Mouse (Mus musculus) heart, postnatal 0 days (tissue): ENCODE measurements around the gene Tenm3. TPM values are rescaled to one million over a fixed set of nuclear protein-coding genes. Genes with fewer than 3 reads are reported as not detected.

Experiments used
- ATAC-seq: fragments of 200-750 bp; cut with Nextera tagmentation; 2 replicates; pipeline ENCODE4 v1.8.0; 2017; ENCODE audit warnings: low read depth, moderate number of reproducible peaks, moderate library complexity; ENCODE audit not compliant: insufficient read depth
- DNase-seq: peaks from one replicate; pipeline ENCODE4 v3.0.0-alpha.2; 2016; ENCODE audit warnings: low spot score
- H3K27ac ChIP-seq: fragments of 300-500 bp; sonication (generic); 2 replicates; pipeline ENCODE4 v1.5.1; 2014; ENCODE audit warnings: low read depth, mild to moderate bottlenecking
- H3K27me3 ChIP-seq: fragments of 300-500 bp; sonication (generic); 2 replicates; pipeline ENCODE4 v1.6.1; 2014; ENCODE audit warnings: low read length, mixed read lengths; ENCODE audit not compliant: control insufficient read depth, insufficient read depth
- H3K36me3 ChIP-seq: fragments of 300-500 bp; sonication (generic); replicated peaks from 2 replicates; pipeline ENCODE4 v1.6.1; 2014; ENCODE audit warnings: low read length, mixed read lengths; ENCODE audit not compliant: control insufficient read depth, insufficient read depth
- H3K4me1 ChIP-seq: fragments of 300-500 bp; sonication (generic); 2 replicates; pipeline ENCODE4 v1.6.1; 2014; ENCODE audit warnings: antibody characterized with exemption; ENCODE audit not compliant: control insufficient read depth, insufficient read depth
- H3K4me2 ChIP-seq: fragments of 300-500 bp; sonication (generic); 2 replicates; pipeline ENCODE4 v1.6.1; 2014; ENCODE audit warnings: low read depth, mild to moderate bottlenecking, low read length, moderate library complexity
- H3K4me3 ChIP-seq: fragments of 300-500 bp; sonication (generic); 2 replicates; pipeline ENCODE4 v1.5.1; 2014; ENCODE audit warnings: low read depth, low read length
- H3K9ac ChIP-seq: fragments of 300-500 bp; sonication (generic); replicated peaks from 2 replicates; pipeline ENCODE4 v1.6.1; 2014; ENCODE audit warnings: low read depth, low read length, mixed read lengths
- H3K9me3 ChIP-seq: fragments of 300-500 bp; sonication (generic); replicated peaks from 2 replicates; pipeline ENCODE4 v1.6.1; 2016; ENCODE audit warnings: low read length; ENCODE audit not compliant: control insufficient read depth
- CTCF ChIP-seq: IDR thresholded peaks from 2 replicates; pipeline ENCODE4 v1.5.1; 2016; ENCODE audit warnings: antibody characterized with exemption, control low read depth, low read depth
- EP300 ChIP-seq: IDR thresholded peaks from 2 replicates; pipeline ENCODE4 v1.6.1; 2016; ENCODE audit warnings: antibody characterized with exemption, low read depth
- WGBS: fragments of 180-500 bp; shearing (Covaris S2); extraction: QIAGEN DNeasy Blood & Tissue Kit; methylation state at CpG from one replicate; pipeline ENCODE4 v1.1.7; 2014; 5-methylcytosine and 5-hydroxymethylcytosine counted together
- polyA plus RNA-seq: library from polyadenylated mRNA; unstranded; fragments of >200 nt; fragmentation: Nextera tagmentation; extraction: Ambion mirVana; gene quantifications from 2 replicates; pipeline ENCODE4 v1.2.1, GENCODE M21; 2015
- total RNA-seq: library from RNA; depleted of rRNA; stranded (reverse); fragments of >200 nt; gene quantifications from 2 replicates; pipeline ENCODE4 v1.2.3, GENCODE M21; 2014; ENCODE audit warnings: low replicate concordance

The Tenm3 gene
- total and polyA plus RNA-seq, 2 experiments from 2014 or later: 1.6 to 17.2 TPM

DNA sequence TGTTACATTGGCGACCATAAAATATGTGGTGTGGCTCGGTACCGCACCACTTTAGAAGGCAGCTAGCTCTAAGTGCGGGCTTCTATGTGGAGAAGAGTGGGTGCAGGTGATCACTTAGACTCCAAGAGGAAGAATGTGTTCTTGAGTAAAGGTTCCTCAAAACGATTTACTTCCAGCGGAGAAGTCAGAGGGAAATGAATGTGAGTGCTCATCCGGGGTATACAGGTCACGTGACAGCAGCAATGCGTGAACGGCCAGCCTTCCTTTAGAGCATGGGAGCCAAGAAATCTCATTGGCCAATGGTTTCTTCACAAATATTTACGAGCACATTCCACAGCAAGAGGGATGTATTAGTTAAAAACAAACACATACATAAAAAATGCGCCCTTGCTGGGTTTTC, 404.3 kb downstream of the Tenm3 start:
- DNase-seq (no peak), ATAC-seq (no peak)
- no peak for TF ChIP-seq CTCF
- no peaks in the 10 kb centered on the region for H3K27me3 ChIP-seq
- H3K4me2 ChIP-seq: no peak overlapping the region
- H3K4me1 ChIP-seq: 0 out of 2 replicates have a peak, but pooled peaks cover 3% of the 10 kb centered on the region
- no peaks in the 10 kb centered on the region for H3K36me3 ChIP-seq
- no peak overlapping the region for H3K4me3 ChIP-seq
- no peak overlapping the region for H3K9ac ChIP-seq
- WGBS: 89% methylated on average over 12 of the region's 12 CpGs
- H3K9me3 ChIP-seq: no peaks in the 10 kb centered on the region
- no peak overlapping the region for H3K27ac ChIP-seq

DNA sequence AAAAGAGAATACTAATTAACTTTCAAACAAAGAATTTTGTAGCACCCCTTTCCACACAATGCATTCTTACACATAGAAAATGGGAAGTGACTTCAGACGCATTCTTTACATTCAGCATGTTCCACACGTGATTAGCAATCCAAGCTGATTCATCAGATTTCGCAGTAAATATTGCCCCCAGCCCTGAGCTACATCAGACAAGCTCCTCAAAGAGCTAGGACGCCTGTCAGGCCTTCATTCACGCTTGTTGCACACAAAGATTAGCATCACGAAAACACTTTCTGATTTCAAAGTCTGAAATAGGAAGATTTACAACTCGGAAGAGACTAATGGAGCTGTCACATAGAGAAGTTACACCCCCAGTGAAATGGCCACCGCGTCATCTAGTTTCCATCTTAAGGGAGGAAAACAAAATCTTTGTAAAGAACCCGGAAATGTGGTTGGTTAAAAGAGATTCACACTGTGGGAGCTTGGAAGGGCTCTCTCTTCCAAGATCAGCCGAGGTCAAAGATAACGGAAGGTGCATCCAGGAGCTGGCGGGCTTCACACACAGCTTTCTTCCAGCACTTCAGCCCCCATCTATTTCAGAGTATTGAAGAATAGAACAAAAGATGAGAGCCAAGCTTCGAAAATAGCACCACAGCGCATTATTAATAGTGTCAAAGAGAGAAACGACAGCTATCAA, 406.1 kb downstream of the Tenm3 start:
- Histone ChIP-seq H3K27me3 (no peaks in the 10 kb centered on the region), H3K9ac (no peak overlapping the region), H3K4me2 (peak overlapping the region; percentile 34; the same call in 1 of the 2 replicates), H3K4me1 (0 out of 2 replicates have a peak, but pooled peaks cover 3% of the 10 kb centered on the region), H3K9me3 (no peaks in the 10 kb centered on the region), H3K36me3 (no peaks in the 10 kb centered on the region), H3K4me3 (no peak overlapping the region), H3K27ac (no peak overlapping the region)
- ATAC-seq (no peak), DNase-seq (no peak)
- 40% methylated on average over 16 of the region's 16 CpGs for WGBS
- no peak for TF ChIP-seq EP300
- no peak for TF ChIP-seq CTCF

DNA sequence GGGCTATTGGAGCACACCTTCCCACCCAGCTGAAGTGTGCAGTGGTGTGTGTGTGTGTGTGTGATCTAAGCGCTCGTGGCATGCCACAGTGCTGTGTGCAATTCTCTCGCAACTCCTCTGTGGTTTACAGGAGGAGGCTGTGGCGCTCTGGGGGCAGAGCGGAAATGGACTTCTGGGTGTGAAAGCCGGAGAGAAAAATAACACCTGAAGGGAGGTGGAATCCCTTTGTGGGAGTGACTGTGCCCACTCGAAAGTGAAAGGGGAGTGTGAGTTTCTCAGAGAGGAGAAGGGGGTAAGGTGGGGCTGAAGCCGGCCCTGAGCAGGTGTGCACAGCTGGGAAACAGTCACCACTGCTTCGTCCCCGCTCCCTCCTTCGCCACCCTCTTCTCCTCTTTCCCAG, 418.6 kb downstream of the Tenm3 start:
- Histone ChIP-seq H3K4me3 (no peak overlapping the region), H3K27ac (no peak overlapping the region), H3K4me1 (no peaks in the 10 kb centered on the region), H3K27me3 (no peaks in the 10 kb centered on the region), H3K36me3 (no peaks in the 10 kb centered on the region), H3K9me3 (no peaks in the 10 kb centered on the region), H3K4me2 (no peak overlapping the region), H3K9ac (no peak overlapping the region)
- TF ChIP-seq CTCF: no peak
- no peak for TF ChIP-seq EP300
- ATAC-seq (no peak), DNase-seq (no peak)
- WGBS: 77% methylated on average over 11 of the region's 11 CpGs

DNA sequence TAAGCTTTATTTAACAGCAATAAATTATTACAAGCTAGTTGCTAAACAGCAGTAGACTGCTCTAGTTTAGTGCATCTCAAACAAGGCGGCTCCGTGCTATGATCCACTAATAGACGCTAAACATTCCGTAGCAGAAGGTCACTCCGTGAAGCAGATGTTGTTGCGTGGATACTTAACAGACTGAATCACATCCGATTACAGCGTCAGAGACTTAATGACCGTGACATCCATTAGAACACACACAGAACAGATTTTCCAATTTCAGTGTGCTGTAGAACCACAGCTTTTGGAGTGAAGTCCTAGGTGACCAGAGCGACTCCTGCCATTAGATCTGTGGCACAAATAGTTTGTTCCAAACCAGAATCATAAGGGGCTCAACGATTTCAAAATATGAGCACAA, 426.0 kb downstream of the Tenm3 start:
- DNase-seq (no peak), ATAC-seq (no peak)
- 82% methylated on average over 11 of the region's 11 CpGs for WGBS
- no peak overlapping the region for H3K9ac ChIP-seq
- H3K4me3 ChIP-seq: no peak overlapping the region
- TF ChIP-seq CTCF (no peak), EP300 (no peak)
- H3K27ac ChIP-seq: no peak overlapping the region
- H3K9me3 ChIP-seq: no peaks in the 10 kb centered on the region
- H3K4me2 ChIP-seq: no peak overlapping the region
- no peaks in the 10 kb centered on the region for H3K36me3 ChIP-seq
- no peaks in the 10 kb centered on the region; the same call in 1 of the 2 replicates for H3K4me1 ChIP-seq
- no peaks in the 10 kb centered on the region for H3K27me3 ChIP-seq

DNA sequence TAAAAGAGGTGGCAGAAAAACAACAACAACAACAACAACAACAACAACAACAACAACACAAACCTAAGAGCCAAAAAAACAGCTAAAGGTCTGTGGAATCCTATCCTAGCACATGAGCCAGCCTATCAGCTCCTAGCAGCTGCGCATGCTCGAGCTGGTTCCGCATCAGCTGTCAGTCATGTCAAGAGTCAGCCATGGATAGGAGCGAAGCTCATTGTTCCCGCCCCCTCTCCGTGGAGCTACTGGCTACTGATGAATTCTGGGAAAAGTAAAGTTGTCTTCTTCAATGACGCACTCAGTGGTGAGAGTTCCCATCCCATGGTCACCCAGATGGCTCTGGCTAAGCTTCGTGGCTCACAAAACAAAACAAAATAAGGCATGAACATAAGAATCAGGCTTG, 432.8 kb downstream of the Tenm3 start:
- WGBS: 91% methylated on average over 8 of the region's 8 CpGs
- H3K9me3 ChIP-seq: peaks cover 7% of the 10 kb centered on the region
- ATAC-seq: no peak
- TF ChIP-seq EP300 (no peak), CTCF (no peak)
- H3K4me3 ChIP-seq: no peak overlapping the region
- H3K36me3 ChIP-seq: no peaks in the 10 kb centered on the region
- H3K9ac ChIP-seq: no peak overlapping the region
- no peaks in the 10 kb centered on the region; the same call in 1 of the 2 replicates for H3K4me1 ChIP-seq
- no peaks in the 10 kb centered on the region for H3K27me3 ChIP-seq
- H3K4me2 ChIP-seq: no peak overlapping the region
- DNase-seq: no peak
- H3K27ac ChIP-seq: no peak overlapping the region

DNA sequence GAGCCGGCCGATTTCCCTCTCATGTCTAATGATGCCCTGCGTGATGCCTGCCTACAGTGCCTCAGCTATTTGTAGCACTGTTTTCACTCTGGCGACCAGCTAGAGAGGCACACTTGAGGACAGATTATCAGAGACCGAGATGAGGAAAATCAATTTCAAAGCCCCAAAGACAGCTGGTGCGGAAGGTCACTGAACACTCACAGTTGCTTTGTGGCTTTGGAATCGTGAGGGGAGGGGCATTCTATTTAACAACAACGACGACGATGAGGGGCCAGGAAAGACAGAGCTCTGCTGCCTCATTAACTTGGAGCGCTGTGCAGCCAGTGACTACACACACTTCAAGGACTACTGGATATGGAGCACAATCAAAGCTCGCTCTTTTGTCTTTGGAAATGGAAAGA, 443.2 kb downstream of the Tenm3 start:
- no peak for ATAC-seq
- H3K4me3 ChIP-seq: peak overlapping the region; percentile 31
- no peaks in the 10 kb centered on the region for H3K27me3 ChIP-seq
- H3K27ac ChIP-seq: no peak overlapping the region
- H3K4me2 ChIP-seq: peak overlapping the region; percentile 54
- peak overlapping the region; percentile 40; the same call in 1 of the 2 replicates for H3K9ac ChIP-seq
- 37% methylated on average over 12 of the region's 12 CpGs for WGBS
- TF ChIP-seq EP300 (no peak), CTCF (no peak)
- DNase-seq: no peak
- no peaks in the 10 kb centered on the region for H3K4me1 ChIP-seq
- no peaks in the 10 kb centered on the region for H3K9me3 ChIP-seq
- H3K36me3 ChIP-seq: no peaks in the 10 kb centered on the region
